Mouse (Mus musculus) monocyte, adult 5-6 weeks (primary cell): ENCODE results near the gene Wdr5b. TPM values are rescaled to one million over a fixed set of nuclear protein-coding genes. Genes with fewer than 3 reads are reported as not detected.
A peak's percentile ranks its signal among the peaks of the same experiment; 100 is the strongest.

Source experiments
- ATAC-seq: fragments of 153-309, 156-312 bp; replicated peaks from 2 replicates; pipeline ENCODE4 v1.8.0; 2017; ENCODE audit warnings: mild to moderate bottlenecking; ENCODE audit not compliant: low TSS enrichment, insufficient number of reproducible peaks, severe bottlenecking, poor library complexity, low FRiP score
- total RNA-seq: library from RNA; stranded (forward); fragments of 200-1000, 200-491, 200-594 nt; gene quantifications from 3 replicates; pipeline ENCODE4 v1.2.3, GENCODE M21; 2017

The Wdr5b gene
- total RNA-seq, 1 experiment from 2014 or later, result 10.3 TPM

DNA sequence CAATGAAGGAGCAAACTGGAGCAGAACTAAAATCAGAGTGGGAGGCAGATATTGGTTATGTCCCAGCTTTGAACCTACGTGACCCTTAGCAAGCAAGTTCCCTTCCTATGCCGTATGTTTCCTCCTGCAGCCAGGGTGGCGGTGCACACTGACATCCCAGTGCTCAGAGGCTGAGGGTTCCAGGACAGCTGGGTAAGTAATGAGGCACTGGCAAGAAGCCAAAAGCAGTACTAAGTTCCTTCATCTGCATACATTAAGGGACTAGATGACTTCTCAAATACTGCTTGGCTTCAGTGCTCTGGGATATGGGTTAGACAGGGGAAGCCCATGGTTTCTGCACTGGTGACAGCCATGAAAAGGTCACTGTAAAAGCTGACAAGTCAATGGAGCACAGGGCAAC, 27.4 kb downstream of the Wdr5b start:
- ATAC-seq, result no peak

DNA sequence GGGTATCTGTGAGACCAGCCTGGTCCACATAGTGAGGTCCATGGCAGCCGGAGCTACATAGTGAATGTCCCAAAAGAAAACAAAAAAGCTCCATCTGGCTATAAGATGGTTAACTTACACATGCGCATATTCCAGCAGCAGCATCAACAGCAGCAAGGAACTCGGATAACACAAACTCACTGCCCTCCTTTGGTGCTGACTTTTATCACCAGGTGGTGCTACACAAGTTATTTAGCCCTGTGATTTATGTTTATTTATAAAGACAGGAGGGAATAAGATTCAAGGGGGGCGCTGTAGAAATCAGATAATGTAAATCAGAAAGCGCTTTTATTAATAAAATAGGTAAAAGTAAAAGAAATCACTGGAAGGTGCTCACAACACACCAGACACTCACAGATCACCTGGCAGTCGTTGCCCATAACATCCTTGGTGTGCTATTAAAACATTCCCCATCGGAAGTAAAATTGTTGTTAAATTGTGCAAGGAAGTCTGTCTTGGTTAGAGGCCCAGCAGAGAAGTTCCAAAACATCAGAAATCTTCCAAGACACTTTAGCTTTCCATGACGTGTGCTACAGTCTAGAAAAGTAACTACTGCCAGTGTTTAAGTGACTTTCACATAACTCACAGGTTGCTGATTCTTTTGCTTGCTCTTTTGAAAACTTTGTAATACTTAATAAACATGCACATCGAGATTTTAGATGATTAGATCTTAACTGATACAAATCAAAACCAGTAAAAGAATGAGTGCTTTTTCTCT, 29.0 kb downstream of the Wdr5b start:
- no peak for ATAC-seq

DNA sequence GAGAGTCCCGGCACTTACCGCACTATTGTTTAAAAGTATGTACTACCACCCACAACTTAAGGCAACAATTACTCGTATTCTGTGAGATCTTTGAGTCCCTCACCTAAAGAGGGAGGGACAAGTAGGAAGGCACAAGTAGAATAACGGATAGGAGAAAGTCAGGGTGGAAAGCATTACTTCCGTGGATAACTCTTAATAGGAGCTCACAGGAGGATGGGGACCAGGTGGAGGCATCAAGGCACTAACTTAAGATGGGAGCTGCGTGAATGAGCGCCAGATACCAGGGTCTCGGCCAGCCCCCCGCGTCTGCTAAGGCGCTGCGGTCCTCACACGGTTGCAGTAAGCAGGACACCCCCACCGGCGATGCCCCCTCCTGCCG, 30.1 kb downstream of the Wdr5b start:
- ATAC-seq, result 0 out of 2 replicates have a peak, but pooled peaks have one; percentile 4

DNA sequence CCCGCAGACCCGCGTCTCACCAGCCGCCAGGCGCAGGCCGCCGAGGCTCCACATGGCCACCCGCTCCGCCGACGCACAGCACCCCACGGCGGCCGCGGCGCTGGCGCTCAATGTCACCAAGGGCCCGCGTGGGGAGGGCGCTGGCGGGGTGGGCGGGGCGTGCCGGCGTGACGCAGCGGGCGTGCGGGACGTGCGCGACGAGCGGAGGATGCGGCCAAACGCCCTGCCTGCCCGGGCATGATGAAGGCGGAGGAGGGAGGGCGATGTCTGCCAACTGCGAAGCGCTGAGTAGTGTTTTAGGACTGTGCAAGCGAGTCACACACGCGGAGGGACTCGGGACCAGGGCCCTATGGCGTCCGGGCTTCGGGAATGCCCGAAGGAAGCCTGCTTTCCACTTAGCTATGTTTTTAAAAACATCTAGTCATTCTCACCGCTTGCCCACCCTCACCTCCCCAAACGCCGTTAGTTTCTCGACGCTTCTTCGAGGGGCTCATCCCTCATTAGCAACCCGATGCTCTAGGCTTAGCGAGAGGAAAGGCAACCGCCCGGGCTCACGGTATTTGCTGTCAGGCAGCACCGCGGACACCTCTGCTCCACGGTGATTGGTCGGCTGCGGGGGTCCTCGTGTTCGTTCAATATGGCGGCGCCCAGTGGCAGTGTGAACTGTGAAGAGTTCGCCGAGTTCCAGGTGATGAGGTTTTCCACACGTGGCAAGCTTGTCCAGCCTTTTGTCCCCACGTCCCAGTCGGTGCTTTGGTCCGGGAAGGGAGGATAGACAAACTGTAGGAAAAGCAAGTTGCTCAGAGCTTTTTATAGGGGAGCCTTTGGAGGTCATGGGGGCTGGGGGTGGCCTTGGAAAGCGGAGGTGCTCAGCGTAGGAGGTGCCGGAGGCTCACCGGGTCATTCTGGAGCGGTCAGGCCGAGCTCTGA, 30.7 kb downstream of the Wdr5b start, which contains the start of the genes Fam162a and Ccdc58:
TSS of gene Fam162a (minus strand) at position 145 of the 930 bp plus-strand sequence.
TSS of gene Ccdc58 (plus strand) at position 236 of the 930 bp plus-strand sequence.
- ATAC-seq, result peak; percentile 94

DNA sequence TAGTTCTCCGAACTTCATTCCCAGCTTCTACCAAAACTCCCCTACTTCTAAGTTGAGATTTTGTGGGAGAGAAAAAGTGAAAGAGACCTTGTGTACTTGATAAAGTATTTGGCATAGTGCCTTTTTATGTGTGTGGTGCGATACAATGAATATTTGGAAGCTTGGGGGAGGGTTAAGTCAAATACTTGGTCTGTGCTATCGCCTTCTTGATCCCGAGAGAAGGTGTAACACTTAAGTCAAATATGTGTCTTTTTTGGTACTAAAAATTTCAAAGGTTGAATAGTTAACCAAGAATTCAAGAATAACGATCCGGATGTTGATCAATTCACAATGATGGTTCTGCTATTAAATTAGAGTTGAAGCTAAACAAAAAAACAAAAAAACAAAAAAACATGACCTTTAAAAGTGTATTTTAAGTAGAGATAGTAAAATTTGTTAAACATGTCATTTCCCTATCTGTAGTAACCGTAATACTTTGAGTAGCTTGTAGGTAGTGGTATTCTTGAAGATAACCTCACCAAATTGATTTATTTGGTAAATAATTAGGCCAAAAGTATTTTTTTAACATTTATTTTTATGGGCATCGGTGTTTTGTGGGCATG, 31.5 kb downstream of the Wdr5b start:
- no peak for ATAC-seq

DNA sequence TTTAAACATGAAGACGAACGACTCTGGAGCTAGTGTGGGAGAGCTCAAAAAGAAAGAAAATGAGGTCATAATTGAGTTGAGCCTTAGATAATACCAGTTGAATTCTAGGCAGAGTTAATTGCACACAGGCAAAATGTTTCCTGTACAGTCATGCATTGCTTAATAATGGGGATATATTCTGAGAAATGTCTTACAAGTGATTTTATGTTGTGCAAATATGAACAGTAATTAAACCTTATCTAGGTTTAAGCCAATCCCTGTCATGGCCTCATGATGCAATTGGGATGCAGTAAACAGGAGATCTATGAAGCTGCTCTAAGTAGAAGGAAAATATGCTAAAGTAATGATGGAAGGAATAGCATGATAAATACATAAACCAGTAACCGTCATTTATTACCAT, 33.8 kb downstream of the Wdr5b start:
- ATAC-seq, result no peak

DNA sequence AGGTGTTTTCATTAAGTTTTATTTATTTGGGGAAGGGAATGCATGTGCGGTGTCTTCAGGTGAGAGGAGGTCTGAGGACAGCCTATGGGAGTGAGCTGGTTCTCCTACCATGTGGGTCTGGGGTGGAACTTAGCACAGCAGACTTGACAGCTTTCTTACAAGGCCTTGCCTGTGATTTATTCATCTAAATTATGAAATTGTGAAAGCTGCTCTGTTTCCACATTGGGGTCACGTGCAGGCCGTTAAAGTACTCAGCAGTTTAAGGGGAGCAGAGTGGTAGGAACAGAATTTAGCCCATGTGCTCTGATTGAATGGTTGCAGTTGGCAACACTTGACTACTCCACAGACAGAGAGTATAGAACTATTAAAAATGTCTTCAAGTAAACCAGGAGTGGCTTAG, 38.9 kb downstream of the Wdr5b start:
- ATAC-seq, result no peak

DNA sequence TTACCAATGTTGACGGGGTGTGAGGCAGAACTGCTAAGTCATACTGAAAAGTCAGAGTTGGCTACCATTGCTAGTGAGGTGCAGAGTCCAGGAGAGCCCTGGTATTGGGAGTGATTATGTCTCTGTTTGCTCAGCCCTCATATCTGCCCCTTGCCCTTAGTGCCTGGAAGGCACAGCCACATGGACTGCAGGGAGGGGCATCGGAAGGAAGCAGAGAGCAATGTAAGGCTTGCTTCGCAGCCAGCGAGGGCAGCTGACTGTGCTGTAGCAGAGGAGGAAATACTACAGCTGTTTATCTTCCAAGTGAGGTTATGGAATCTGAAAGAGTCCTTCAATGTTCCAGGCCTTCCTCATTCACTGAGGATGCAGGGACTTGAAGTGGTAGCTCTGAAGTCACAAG, 46.9 kb downstream of the Wdr5b start:
- ATAC-seq, result no peak

DNA sequence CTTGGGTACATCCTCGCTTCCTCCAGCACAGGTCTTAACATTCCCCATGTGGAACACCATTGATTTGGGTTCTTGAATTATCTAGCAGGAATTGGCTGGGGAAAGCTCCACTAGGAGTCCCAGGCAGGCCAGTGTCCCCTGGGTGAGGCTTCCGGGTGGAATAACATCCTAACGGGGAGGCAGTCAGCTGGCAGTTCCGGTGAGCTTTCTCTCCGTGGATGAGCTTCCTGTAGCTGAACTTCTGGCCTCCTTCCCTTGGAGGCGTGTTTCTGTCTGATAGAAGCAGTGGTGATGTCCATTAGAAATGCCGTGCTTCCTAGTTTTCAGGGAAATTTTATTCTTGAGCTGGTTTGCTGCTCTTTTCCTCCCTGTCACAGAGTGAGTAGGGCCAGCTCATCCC, 48.1 kb downstream of the Wdr5b start:
- no peak for ATAC-seq

DNA sequence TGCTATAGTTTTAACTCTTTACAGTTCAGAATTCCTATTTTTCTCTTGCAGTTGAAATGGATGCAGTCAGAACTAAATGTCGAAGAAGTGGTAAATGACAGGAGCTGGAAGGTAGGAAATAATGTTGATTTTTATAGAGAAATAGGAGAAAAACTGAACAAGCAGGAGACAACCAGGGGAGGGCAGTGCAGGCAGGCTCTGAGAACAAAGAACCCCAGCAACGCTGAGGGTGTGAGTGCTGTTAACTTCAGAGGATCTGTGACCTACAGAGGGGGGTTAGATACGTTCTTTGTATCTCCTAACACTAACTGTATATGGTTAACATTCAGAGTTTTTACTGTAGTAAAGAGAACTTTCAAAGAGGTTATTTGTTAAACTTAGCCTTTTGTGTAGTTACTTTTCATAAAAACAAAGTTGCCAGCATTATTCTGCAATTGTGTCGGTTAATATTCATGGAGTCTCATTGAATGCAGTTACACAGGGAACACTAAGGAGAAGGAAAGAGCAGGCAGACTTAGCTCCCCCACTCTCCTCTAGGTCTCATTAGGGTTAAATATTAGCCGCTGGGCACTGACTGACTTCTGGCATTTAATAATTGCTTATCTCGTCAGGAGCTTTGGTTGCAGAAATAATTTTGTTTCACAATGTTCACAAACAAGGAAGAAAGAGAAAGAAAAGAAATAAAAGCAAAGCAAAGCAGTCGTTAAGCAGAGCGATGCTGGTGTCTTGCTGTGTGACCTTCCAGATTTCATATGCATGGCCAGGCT, 49.0 kb downstream of the Wdr5b start:
- ATAC-seq, result no peak

DNA sequence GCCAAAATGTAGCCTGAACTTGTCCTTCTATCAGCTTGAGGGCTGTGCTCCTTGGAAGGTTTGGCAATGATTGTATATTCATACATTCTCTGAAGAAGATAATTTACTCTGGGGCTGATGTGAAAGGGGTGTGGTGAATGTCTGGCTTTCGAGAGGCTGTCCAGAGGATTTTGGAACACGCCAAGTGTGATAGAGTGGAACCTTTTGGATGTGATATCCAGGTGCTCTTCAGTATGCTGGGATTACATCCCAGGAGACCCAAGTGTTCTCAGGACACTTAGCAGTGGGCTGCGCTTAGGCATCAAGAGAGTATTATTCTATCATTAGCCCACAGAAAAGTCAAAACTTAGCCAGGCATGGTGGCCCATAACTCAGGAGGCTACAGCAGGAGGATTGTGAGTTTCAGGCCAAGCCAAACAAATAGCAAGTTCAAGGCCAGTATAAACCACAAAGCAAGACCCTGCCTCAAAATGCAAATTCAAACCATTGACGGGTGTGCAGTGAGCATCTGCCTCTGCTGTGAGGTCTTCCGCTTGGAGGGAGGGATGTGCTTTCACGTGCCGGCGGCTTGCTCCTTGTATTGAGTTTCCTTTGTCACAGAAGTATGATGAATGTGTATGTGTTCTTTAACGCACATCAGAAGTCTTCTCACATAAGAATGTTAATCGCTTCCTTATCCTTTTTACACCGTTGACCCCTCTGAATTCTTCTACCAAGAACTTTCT, 50.0 kb downstream of the Wdr5b start:
- ATAC-seq, result no peak

Other genes with a start within 250 kb of the Wdr5b start
- gene Parp14, start 169.6 kb upstream of the Wdr5b start, total RNA-seq, result 41.3 to 81.6 TPM (median 50.3 TPM) in 3 replicates
- gene Parp9, start 102.7 kb upstream of the Wdr5b start, total RNA-seq, result 69.9 to 79.8 TPM (median 70.6 TPM) in 3 replicates
- 29.2 to 67.2 TPM (median 45.3 TPM) in 3 replicates for gene Dtx3l, start 102.0 kb upstream of the Wdr5b start, total RNA-seq
- 68.3 to 93.7 TPM (median 75.3 TPM) in 3 replicates for gene Kpna1, start 62.4 kb upstream of the Wdr5b start, total RNA-seq
- 29.4 to 38.9 TPM (median 36.2 TPM) in 3 replicates for gene Fam162a, start 30.4 kb downstream of the Wdr5b start, total RNA-seq
- 16.8 to 45.5 TPM (median 24.5 TPM) in 3 replicates for gene Ccdc58, start 30.5 kb downstream of the Wdr5b start, total RNA-seq
- gene Csta1, start 90.1 kb downstream of the Wdr5b start, total RNA-seq, result not detected in 3 replicates
- gene Stfa2l1, start 115.6 kb downstream of the Wdr5b start, total RNA-seq, result not detected in 3 replicates
- gene Gm5483, start 143.0 kb downstream of the Wdr5b start, total RNA-seq, result not detected in 3 replicates
- gene Gm5416, start 169.2 kb downstream of the Wdr5b start, total RNA-seq, result not detected in 3 replicates
- gene 2010005H15Rik, start 180.3 kb downstream of the Wdr5b start, total RNA-seq, result not detected in 3 replicates
- not detected in 3 replicates for gene Stfa1, start 235.8 kb downstream of the Wdr5b start, total RNA-seq